Mouse (Mus musculus): ENCODE measurements around the gene Rps15. TPM values are rescaled to one million over a fixed set of nuclear protein-coding genes. Genes with fewer than 3 reads are reported as not detected.

The Rps15 gene
- total and polyA plus RNA-seq, 3 experiments, result 2,279 to 5,342 (median 2,739) TPM

DNA sequence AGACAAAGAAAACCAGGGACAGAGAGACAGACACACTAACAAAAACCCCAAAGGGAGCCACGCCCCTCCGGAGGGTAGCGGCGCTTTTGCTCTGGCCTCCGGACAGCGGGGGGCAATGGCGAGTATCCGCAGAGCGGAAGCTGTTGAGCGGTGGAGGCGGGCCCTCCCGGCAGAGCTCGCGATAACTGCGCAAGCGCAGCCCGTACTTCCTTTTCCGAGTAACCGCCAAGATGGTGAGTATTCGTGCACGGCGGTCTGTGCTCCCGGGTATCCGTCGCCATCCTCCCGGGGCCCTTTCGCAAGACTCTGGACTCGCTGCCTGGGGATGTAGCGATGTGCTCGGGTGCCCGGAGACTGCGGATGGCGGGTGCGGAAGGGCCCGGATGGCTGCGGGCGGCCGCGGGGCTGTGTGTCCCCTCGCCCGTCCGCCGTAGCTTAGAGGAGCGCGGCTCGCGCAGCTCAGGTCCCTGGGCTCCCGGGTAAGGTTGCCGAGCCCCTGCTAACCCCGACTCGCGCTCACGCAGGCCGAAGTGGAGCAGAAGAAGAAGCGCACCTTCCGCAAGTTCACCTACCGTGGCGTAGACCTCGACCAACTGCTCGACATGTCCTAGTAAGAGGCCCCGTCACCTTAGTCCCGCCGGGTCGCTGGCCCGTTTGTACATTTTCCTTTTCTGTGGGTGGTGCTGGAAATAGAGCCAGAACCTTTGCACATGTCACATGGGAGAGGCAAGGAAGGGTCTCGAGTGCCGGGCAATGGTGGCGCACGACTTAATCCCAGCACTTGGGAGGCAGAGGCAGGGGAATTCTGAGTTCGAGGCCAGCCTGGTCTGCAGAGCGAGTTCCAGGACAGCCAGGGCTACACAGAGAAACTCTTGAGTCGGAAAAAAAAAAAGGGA lies at the start of gene Rps15 (continued):
- no peak for TF ChIP-seq ZC3H11A (IDR thresholded peaks at IDR 0.05; ENCODE audit: low read depth, low read length)

DNA sequence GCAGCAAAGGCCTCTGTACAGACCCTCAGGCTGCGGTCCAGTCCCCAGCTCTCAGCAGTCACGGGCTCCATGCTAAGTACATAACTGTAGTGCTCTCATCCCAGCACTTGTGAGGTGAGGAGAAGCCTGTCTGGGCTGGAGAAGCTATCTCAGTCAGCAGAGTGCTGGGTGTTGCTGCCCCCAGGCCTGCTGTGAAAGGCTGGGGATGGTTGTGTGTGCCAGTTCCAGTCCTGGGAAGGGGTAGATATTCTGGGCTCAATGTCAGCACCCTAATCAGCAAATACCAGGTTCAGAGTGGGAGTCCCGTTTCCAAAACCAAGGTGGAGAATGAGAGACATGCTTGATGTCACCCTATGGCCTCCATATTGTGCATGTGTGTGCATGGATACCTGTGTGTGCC lies 49.6 kb upstream of the Rps15 start:
- peaks cover 0 to 7% of the 10 kb centered on the region in 2 experiments; a peak in 2 of 4 replicates for H3K4me1 ChIP-seq (ENCODE audit: control insufficient read depth in 1 of 2, insufficient read depth in 2 of 2)
- H3K27ac ChIP-seq (ENCODE audit: insufficient read depth, low read depth), result no peak overlapping the region
- H3K36me3 ChIP-seq (replicated peaks in 1 of 2; ENCODE audit: control insufficient read depth in 1 of 2, insufficient read depth in 1 of 2, low read length in 1 of 2), result peaks cover 67 to 76% of the 10 kb centered on the region in 2 experiments
- in situ Hi-C loops (cut with MboI; ENCODE audit: low pct_ligation_motif_present, low pct_unique_long_range_greater_than_20kb, low sequenced_read_pairs), result no loop called here
- TF ChIP-seq USF2 (conservative IDR thresholded peaks at IDR 0.05; ENCODE audit: low read depth, low read length) (no peak), E2F4 (IDR thresholded peaks at IDR 0.05; ENCODE audit: insufficient replicate concordance, low read depth, low read length) (no peak), MAX (IDR thresholded peaks at IDR 0.05; ENCODE audit: low read length) (no peak), HCFC1 (IDR thresholded peaks at IDR 0.05; ENCODE audit: low read depth, low read length) (no peak)
- no peaks in the 10 kb centered on the region for H3K9me3 ChIP-seq (replicated peaks; ENCODE audit: low read length)
- dilution Hi-C loops (cut with MboI; ENCODE audit: extremely low pct_ligation_motif_present, extremely low pct_unique_long_range_greater_than_20kb, low sequenced_read_pairs), result no loop called here
- no peaks in the 10 kb centered on the region for H3K79me2 ChIP-seq (replicated peaks; ENCODE audit: control insufficient read depth, extremely low read depth, insufficient read depth, poor library complexity, severe bottlenecking)
- DNase-seq (ENCODE audit: extremely low read depth), result no peak
- H3K9ac ChIP-seq (ENCODE audit: insufficient read depth, low read depth), result no peak overlapping the region
- no peak overlapping the region for H3K4me2 ChIP-seq (ENCODE audit: insufficient read depth, low read depth, poor library complexity, severe bottlenecking)
- H3K27me3 ChIP-seq (replicated peaks), result no peaks in the 10 kb centered on the region
- no peak overlapping the region for H3K4me3 ChIP-seq (replicated peaks in 1 of 3; ENCODE audit: low read depth in 2 of 3, low read length in 2 of 3, poor library complexity in 1 of 3)

- H3K4me1 ChIP-seq (ENCODE audit: control insufficient read depth in 1 of 2, insufficient read depth in 2 of 2), result peaks cover 0 to 13% of the 10 kb centered on the region in 2 experiments; a peak in 2 of 4 replicates
- H3K9ac ChIP-seq (ENCODE audit: insufficient read depth, low read depth), result no peak overlapping the region
- H3K4me3 ChIP-seq (replicated peaks in 1 of 3; ENCODE audit: low read depth in 2 of 3, low read length in 2 of 3, poor library complexity in 1 of 3), result no peak overlapping the region
- H3K36me3 ChIP-seq (replicated peaks in 1 of 2; ENCODE audit: control insufficient read depth in 1 of 2, insufficient read depth in 1 of 2, low read length in 1 of 2), result peaks cover 45 to 53% of the 10 kb centered on the region in 2 experiments
- no peaks in the 10 kb centered on the region for H3K9me3 ChIP-seq (replicated peaks; ENCODE audit: low read length)
- dilution Hi-C loops (cut with MboI; ENCODE audit: extremely low pct_ligation_motif_present, extremely low pct_unique_long_range_greater_than_20kb, low sequenced_read_pairs) (no loop called here), in situ Hi-C loops (cut with MboI; ENCODE audit: low pct_ligation_motif_present, low pct_unique_long_range_greater_than_20kb, low sequenced_read_pairs) (loop anchor here (5.0 kb wide), 1 partner anchor 68 kb away; the partner anchor contains the start of gene Efna2)
- H3K79me2 ChIP-seq (replicated peaks; ENCODE audit: control insufficient read depth, extremely low read depth, insufficient read depth, poor library complexity, severe bottlenecking), result peaks cover 4% of the 10 kb centered on the region
- H3K27me3 ChIP-seq (replicated peaks), result no peaks in the 10 kb centered on the region
- no peak overlapping the region for H3K27ac ChIP-seq (ENCODE audit: insufficient read depth, low read depth)
- peak; percentile 60 for DNase-seq (ENCODE audit: extremely low read depth)
- TF ChIP-seq CTCF (conservative IDR thresholded peaks at IDR 0.05 in 1 of 2, IDR thresholded peaks at IDR 0.05 in 1 of 2; ENCODE audit: low read depth in 2 of 2, low read length in 2 of 2) (peak in 1 of 2 experiments; percentile 39; a peak in 2 of 4 replicates), ZNF384 (IDR thresholded peaks at IDR 0.05; ENCODE audit: low read depth, low read length) (peak; percentile 85), SMC3 (IDR thresholded peaks at IDR 0.05; ENCODE audit: low read depth, low read length) (peak; percentile 15), RAD21 (IDR thresholded peaks at IDR 0.05; ENCODE audit: low read depth, low read length) (peak; percentile 23), HCFC1 (IDR thresholded peaks at IDR 0.05; ENCODE audit: low read depth, low read length) (no peak)
- no peak overlapping the region for H3K4me2 ChIP-seq (ENCODE audit: insufficient read depth, low read depth, poor library complexity, severe bottlenecking)
Measured at GRCm38 (mm10) chr10:80244791-80245399, 47.4 kb upstream of the Rps15 start.
